Mouse (Mus musculus) cerebellum, postnatal 14 days (tissue): ENCODE results near the gene Pla2r1.

Source experiments
- DNase-seq, 2 experiments: peaks; one replicate each; pipeline ENCODE4 v3.0.0; 2021; ENCODE audit warnings: mixed read lengths in 2 of 2

Gene Pla2r1

GRCm38 (mm10) chr2:60552902-60553682 lies at the start of gene Pla2r1:
Pla2r1 (minus strand) TSS chr2:60553308.
- DNase-seq: peak; percentile 31 to 34

- no peak for DNase-seq
These were observed 48.2 kb upstream of the Pla2r1 start for GRCm38 (mm10) chr2:60601326-60601725.

GRCm38 (mm10) chr2:60600863-60601262 lies 47.8 kb upstream of the Pla2r1 start:
- DNase-seq: peak; percentile 26 to 38

- no peak for DNase-seq
These were observed 30.3 kb upstream of the Pla2r1 start for GRCm38 (mm10) chr2:60583416-60583815.

- DNase-seq: no peak
These were observed 1.5 kb upstream of the Pla2r1 start for GRCm38 (mm10) chr2:60554561-60554960.

GRCm38 (mm10) chr2:60552177-60552901 lies 769 bp downstream of the Pla2r1 start:
- DNase-seq: peak; percentile 21 to 27

GRCm38 (mm10) chr2:60551673-60552072 lies 1.4 kb downstream of the Pla2r1 start:
- peak; percentile 34 to 39 for DNase-seq

- DNase-seq: no peak
These were observed 2.6 kb downstream of the Pla2r1 start for GRCm38 (mm10) chr2:60550521-60550920.

- no peak for DNase-seq
These were observed 3.3 kb downstream of the Pla2r1 start for GRCm38 (mm10) chr2:60549851-60550250.

GRCm38 (mm10) chr2:60546082-60546481 lies 7.0 kb downstream of the Pla2r1 start:
- DNase-seq: no peak

GRCm38 (mm10) chr2:60544006-60544405 lies 9.1 kb downstream of the Pla2r1 start:
- no peak for DNase-seq

- no peak for DNase-seq
These were observed 11.4 kb downstream of the Pla2r1 start for GRCm38 (mm10) chr2:60541745-60542144.

- no peak for DNase-seq
These were observed 12.8 kb downstream of the Pla2r1 start for GRCm38 (mm10) chr2:60540346-60540745.

- DNase-seq: no peak
These were observed 14.4 kb downstream of the Pla2r1 start for GRCm38 (mm10) chr2:60538710-60539109.

- no peak for DNase-seq
These were observed 14.8 kb downstream of the Pla2r1 start for GRCm38 (mm10) chr2:60538274-60538673.

GRCm38 (mm10) chr2:60534755-60535154 lies 18.4 kb downstream of the Pla2r1 start:
- no peak for DNase-seq

GRCm38 (mm10) chr2:60533026-60533425 lies 20.1 kb downstream of the Pla2r1 start:
- DNase-seq: no peak

- DNase-seq: no peak
These were observed 20.6 kb downstream of the Pla2r1 start for GRCm38 (mm10) chr2:60532495-60532894.

- DNase-seq: no peak
These were observed 37.3 kb downstream of the Pla2r1 start for GRCm38 (mm10) chr2:60515817-60516216.

GRCm38 (mm10) chr2:60514863-60515262 lies 38.2 kb downstream of the Pla2r1 start:
- peak in 1 of 2 experiments; percentile 12 for DNase-seq

- DNase-seq: no peak
These were observed 42.4 kb downstream of the Pla2r1 start for GRCm38 (mm10) chr2:60510718-60511117.

GRCm38 (mm10) chr2:60505145-60505544 lies 48.0 kb downstream of the Pla2r1 start:
- DNase-seq: no peak

- DNase-seq: no peak
These were observed 48.4 kb downstream of the Pla2r1 start for GRCm38 (mm10) chr2:60504718-60505117.

GRCm38 (mm10) chr2:60503991-60504390 lies 49.1 kb downstream of the Pla2r1 start:
- no peak for DNase-seq
